Mouse (Mus musculus) stomach, embryonic 14.5 days (tissue): ENCODE data around the gene Ttl. TPM values are rescaled to one million over a fixed set of nuclear protein-coding genes. Genes with fewer than 3 reads are reported as not detected.

Experiments used
- ATAC-seq: fragments of 200-750 bp; cut with Nextera tagmentation; 2 replicates; pipeline ENCODE4 v1.8.0; 2017; ENCODE audit warnings: low read depth, moderate TSS enrichment; ENCODE audit not compliant: insufficient number of reproducible peaks, insufficient read depth, low FRiP score
- H3K27ac ChIP-seq: fragments of 300-500 bp; sonication (generic); 2 replicates; pipeline ENCODE4 v1.5.1; 2014; ENCODE audit warnings: mild to moderate bottlenecking, low read length, moderate library complexity, mixed read lengths
- H3K27me3 ChIP-seq: fragments of 300-500 bp; sonication (generic); 2 replicates; pipeline ENCODE4 v1.6.1; 2014; ENCODE audit warnings: low read length, control low read depth, mixed read lengths; ENCODE audit not compliant: control insufficient read depth, insufficient read depth
- H3K36me3 ChIP-seq: fragments of 300-500 bp; sonication (generic); 2 replicates; pipeline ENCODE4 v1.6.1; 2014; ENCODE audit warnings: mild to moderate bottlenecking, control low read depth, low read length, moderate library complexity, mixed read lengths; ENCODE audit not compliant: control insufficient read depth, insufficient read depth
- H3K4me1 ChIP-seq: fragments of 300-500 bp; sonication (generic); 2 replicates; pipeline ENCODE4 v1.6.1; 2014; ENCODE audit warnings: low read length, control low read depth, mixed read lengths; ENCODE audit not compliant: control insufficient read depth, insufficient read depth
- H3K4me2 ChIP-seq: fragments of 300-500 bp; sonication (generic); replicated peaks from 2 replicates; pipeline ENCODE4 v1.6.1; 2014; ENCODE audit warnings: low read depth, low read length, control low read depth
- H3K4me3 ChIP-seq: fragments of 300-500 bp; sonication (generic); 2 replicates; pipeline ENCODE4 v1.5.1; 2014; ENCODE audit warnings: low read depth, low read length, control low read depth
- H3K9ac ChIP-seq: fragments of 300-500 bp; sonication (generic); replicated peaks from 2 replicates; pipeline ENCODE4 v1.6.1; 2014; ENCODE audit warnings: low read depth, mild to moderate bottlenecking, control low read depth, low read length, moderate library complexity, mixed read lengths
- H3K9me3 ChIP-seq: fragments of 300-500 bp; sonication (generic); 2 replicates; pipeline ENCODE4 v1.6.1; 2016; ENCODE audit warnings: low read depth, low read length, control low read depth; ENCODE audit not compliant: control insufficient read depth
- WGBS: fragments of 180-500 bp; shearing (Covaris S2); extraction: QIAGEN DNeasy Blood & Tissue Kit; methylation state at CpG from one replicate; pipeline ENCODE4 v1.1.7; 2014; 5-methylcytosine and 5-hydroxymethylcytosine counted together
- polyA plus RNA-seq: library from polyadenylated mRNA; unstranded; fragments of >200 nt; fragmentation: Nextera tagmentation; extraction: Ambion mirVana; gene quantifications from 2 replicates; pipeline ENCODE4 v1.2.1, GENCODE M21; 2014

The Ttl gene
- 22.2 and 24.8 TPM in 2 replicates for polyA plus RNA-seq

DNA sequence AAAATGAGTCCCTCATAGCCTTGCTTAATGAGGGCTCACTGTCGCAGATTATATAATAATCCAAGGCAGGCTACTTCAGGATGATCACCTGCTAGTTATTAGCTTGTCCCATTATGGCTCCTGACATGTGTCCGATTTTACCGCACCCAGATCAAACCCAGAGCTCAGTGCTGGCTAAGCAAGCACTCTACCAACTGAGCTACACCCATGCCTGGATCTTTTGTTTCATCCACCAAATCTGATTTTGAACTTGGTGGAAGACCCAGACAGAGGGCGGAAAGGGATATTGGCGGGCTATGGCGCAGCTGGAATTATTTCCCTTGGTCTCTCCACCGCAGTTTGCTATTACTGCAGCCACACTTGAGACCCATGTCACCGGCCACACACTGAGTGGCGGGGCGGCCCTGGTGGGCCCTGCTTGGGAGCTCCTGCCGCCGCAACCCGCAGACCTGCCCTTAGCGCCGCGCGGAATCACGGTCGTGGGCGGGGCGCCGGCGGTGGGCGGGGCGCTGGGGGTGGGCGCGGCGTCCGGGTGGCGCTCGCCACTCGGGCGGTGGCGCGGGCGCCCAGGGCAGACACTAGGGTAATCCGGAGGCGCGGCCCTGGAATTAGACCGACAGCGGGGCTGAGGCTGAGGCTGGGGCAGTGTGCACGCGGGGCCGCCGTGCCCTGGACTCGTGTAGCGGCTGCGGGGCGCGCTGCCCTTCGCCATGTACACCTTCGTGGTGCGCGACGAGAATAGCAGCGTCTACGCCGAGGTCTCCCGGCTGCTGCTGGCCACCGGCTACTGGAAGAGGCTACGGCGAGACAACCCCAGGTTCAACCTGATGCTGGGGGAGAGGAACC is at the start of gene Ttl:
TSS of gene Ttl (plus strand) at position 506 of the 846 bp plus-strand sequence.
- Histone ChIP-seq H3K36me3 (no peaks in the 10 kb centered on the region; the same call in none of the 2 replicates), H3K4me2 (peak within 1 kb of the TSS; percentile 68), H3K27me3 (no peaks in the 10 kb centered on the region), H3K27ac (peak within 1 kb of the TSS; percentile 56; the same call in 1 of the 2 replicates), H3K9me3 (no peaks in the 10 kb centered on the region), H3K4me1 (peaks cover 12% of the 10 kb centered on the region), H3K9ac (peak within 1 kb of the TSS; percentile 66), H3K4me3 (peak within 1 kb of the TSS; percentile 80)
- 3% methylated on average over 62 of the region's 62 CpGs for WGBS
- peak; percentile 88 for ATAC-seq

DNA sequence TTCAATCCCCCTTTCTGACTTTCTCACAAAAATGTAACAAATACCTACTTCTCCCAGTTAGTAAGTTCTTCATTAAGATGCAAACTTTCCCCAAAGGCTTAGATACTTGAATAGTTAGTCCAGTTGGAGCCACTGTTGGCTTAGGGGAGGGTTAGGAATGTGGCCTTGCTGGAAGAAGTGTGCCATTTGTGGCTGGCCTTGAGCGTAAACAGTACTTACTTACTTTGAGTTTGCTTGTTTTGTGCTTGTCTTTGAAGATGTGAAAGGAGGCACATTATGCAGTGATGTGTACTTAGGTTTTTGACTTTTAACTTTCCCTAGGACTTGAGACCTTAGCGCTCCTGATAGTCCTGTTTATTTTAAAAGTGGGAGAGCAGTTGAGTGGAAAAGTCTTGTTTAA is 45.6 kb upstream of the Ttl start:
- Histone ChIP-seq H3K4me2 (no peak overlapping the region), H3K9me3 (no peaks in the 10 kb centered on the region), H3K27ac (no peak overlapping the region), H3K4me1 (no peaks in the 10 kb centered on the region), H3K9ac (no peak overlapping the region), H3K27me3 (no peaks in the 10 kb centered on the region), H3K4me3 (no peak overlapping the region), H3K36me3 (0 out of 2 replicates have a peak, but pooled peaks cover 3% of the 10 kb centered on the region)
- no peak for ATAC-seq
- WGBS: 39% methylated on average over 2 of the region's 2 CpGs

DNA sequence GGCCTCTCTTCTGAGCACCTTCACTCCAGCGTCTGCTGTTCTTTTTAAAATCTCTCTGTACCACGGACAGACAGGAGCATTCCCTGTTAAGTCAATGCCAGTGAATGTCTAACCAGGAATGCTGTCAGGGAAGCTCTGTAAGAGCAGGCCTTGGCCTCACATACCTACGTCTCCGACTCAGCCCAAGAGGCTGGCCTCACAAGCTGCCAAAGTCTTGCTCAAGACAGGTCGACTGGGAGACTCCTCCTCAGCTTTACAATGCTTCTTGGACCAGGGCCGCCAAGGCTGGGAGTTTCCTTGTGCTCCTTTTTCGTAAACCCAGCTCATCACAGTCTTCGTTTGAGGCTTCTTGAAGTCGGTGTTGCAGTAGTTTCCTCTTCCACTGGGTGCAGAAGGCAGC is 40.9 kb upstream of the Ttl start:
- Histone ChIP-seq H3K9me3 (no peaks in the 10 kb centered on the region), H3K27me3 (no peaks in the 10 kb centered on the region), H3K27ac (no peak overlapping the region), H3K4me2 (no peak overlapping the region), H3K9ac (no peak overlapping the region), H3K36me3 (no peaks in the 10 kb centered on the region), H3K4me3 (no peak overlapping the region), H3K4me1 (no peaks in the 10 kb centered on the region)
- 69% methylated on average over 9 of the region's 9 CpGs for WGBS
- no peak for ATAC-seq

DNA sequence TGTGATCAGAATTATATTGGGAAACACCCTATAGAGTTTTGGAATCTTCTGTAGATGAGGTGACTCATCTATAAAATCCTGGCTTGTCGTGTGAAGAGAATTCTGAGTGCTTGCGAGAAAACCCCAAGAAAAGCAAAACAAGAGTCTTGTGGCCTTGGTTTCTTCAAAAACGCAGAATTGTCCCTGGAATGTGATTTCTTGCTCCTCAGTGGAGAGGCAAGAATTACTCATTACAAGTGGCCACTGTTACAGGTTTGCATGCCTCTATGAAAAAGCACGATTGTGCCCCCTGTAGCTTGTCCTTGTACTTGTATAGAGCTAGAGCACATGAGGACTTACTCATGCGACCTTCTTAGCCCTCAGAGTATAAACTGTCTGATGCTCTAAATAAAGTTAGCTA is 30.4 kb upstream of the Ttl start:
- no peak overlapping the region for H3K4me3 ChIP-seq
- no peak for ATAC-seq
- 81% methylated on average over 5 of the region's 5 CpGs for WGBS

DNA sequence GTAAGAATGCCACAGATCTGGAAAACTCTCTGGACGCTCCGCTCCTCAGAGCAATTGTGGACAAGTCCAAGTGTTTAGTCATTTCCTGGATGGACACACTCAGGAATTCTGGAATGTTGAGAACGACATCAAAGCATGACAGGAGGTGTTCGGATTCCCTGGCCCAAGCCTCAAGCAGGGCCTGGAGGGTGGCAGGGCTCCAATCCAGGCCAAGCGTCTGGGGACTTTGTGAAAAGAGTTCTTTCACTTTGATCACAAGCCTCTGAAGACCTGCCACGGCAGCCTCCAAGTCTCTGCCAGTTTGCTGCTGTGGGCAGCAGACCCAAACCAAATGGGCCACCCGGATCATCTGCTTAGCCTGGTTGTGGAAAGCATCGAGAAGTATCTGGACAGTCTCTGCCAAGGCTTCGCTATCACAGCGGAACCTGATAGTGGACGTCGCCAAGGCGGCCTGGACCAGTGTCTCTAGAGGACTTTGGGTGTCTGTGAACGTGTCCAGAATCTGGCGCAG is 27.3 kb upstream of the Ttl start:
- WGBS: 31% methylated on average over 15 of the region's 15 CpGs
- H3K9me3 ChIP-seq: no peaks in the 10 kb centered on the region
- no peak overlapping the region for H3K9ac ChIP-seq
- ATAC-seq: no peak
- H3K27ac ChIP-seq: no peak overlapping the region
- H3K4me1 ChIP-seq: no peaks in the 10 kb centered on the region
- peak overlapping the region; percentile 86 for H3K4me2 ChIP-seq
- peak overlapping the region; percentile 38 for H3K4me3 ChIP-seq
- peaks cover 13% of the 10 kb centered on the region for H3K27me3 ChIP-seq
- H3K36me3 ChIP-seq: no peaks in the 10 kb centered on the region

More for the DNA sequence above, 30.4 kb upstream of the Ttl start:
- H3K36me3 ChIP-seq: no peaks in the 10 kb centered on the region
- no peaks in the 10 kb centered on the region for H3K4me1 ChIP-seq
- H3K9me3 ChIP-seq: no peaks in the 10 kb centered on the region
- H3K4me2 ChIP-seq: no peak overlapping the region
- no peak overlapping the region for H3K27ac ChIP-seq
- no peak overlapping the region for H3K9ac ChIP-seq
- peaks cover 13% of the 10 kb centered on the region for H3K27me3 ChIP-seq

DNA sequence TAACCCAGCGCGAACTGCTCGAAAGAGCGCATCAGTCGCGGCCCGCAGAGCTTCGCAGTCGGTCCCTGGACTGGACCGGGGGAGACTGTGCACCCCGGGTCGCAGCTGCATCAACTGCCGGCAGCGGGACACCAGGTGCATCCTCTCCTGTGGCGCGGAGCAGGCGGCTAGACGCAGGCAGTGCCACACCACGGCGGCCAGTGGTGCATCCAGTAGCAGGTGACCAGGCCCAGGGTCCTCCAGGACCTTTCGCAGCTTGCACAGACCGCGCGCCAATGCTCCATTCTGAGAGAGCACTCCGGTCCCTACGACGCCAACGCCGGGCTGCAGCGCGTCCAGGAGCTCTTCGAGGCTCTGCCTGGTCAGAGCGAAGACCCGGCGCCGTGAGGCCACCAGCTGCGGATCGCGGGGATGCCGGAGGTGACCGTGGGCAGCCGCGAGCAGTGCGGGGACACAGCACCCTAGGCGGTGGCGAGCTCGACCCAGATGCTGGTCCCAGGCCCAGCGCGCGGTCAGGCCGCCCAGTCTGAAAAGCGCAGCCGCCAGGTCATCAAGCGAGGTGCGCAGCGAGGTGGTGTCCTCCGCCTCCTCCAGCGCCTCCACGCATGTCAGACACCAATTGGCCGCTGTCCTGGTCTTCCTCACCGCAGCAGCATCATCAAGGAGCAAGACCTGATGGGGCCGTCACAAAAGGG is 26.7 kb upstream of the Ttl start:
- peaks cover 13% of the 10 kb centered on the region for H3K27me3 ChIP-seq
- WGBS: 4% methylated on average over 61 of the region's 62 CpGs
- no peaks in the 10 kb centered on the region for H3K4me1 ChIP-seq
- H3K4me3 ChIP-seq: peak overlapping the region; percentile 38
- 0 out of 2 replicates have a peak, but pooled peaks have one; percentile 28 for ATAC-seq
- H3K27ac ChIP-seq: no peak overlapping the region
- H3K4me2 ChIP-seq: peak overlapping the region; percentile 86
- H3K36me3 ChIP-seq: no peaks in the 10 kb centered on the region
- no peaks in the 10 kb centered on the region for H3K9me3 ChIP-seq
- peak overlapping the region; percentile 4; the same call in 1 of the 2 replicates for H3K9ac ChIP-seq

DNA sequence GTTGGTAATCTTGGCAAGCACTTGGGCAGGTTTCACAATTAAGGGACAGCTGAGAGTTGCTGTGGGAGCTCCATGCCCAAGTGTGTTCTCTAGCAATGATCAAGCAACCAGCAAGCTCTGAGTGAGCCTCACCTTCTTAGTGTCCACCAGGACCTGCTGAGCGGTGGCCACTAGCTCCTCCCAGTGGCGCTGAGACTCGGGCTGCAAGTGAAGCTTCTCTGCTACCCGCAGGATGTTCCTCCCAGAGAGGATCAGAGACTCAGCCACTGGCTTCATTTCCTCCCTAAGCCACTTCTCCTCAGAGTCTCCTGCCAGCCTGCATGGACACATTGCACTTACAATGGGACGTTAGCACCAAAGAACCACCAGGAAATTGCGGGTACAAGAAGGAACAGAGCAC is 25.2 kb upstream of the Ttl start:
- Histone ChIP-seq H3K36me3 (no peaks in the 10 kb centered on the region), H3K4me1 (no peaks in the 10 kb centered on the region), H3K27me3 (peaks cover 13% of the 10 kb centered on the region), H3K9me3 (no peaks in the 10 kb centered on the region), H3K4me2 (no peak overlapping the region), H3K4me3 (no peak overlapping the region), H3K27ac (no peak overlapping the region), H3K9ac (no peak overlapping the region)
- ATAC-seq: no peak
- WGBS: 35% methylated on average over 6 of the region's 6 CpGs

DNA sequence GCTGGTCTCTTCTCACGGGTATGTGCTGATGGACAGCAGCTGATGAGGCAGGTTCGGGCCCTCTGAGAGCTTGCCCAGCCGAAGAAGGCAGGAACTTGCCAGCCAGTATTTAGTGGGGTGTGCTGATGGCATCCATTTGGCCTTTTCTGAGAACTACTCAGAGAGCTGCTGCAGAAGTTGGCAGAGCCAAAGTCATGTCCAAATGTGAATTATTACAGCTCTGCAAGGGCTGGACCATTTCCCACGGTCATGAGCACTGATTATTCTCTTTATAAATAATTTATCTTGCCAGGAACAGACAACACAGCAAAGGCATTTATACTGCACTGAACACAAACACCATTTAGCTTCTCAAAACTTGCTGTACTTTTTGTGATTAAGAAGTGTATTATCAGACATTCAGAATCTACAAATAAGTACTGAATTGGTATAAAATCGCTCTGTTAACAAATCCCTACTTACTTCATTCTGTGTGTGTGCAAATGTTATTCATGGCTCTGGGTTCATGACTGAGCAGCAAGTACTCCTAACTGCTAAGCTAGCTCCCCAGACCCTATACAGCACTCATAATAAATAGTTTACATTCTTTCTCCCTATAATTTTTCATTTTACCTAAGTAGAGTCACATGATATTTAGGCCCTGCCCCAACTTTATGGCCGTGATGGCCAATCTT is 19.4 kb upstream of the Ttl start:
- Histone ChIP-seq H3K27me3 (no peaks in the 10 kb centered on the region), H3K4me3 (no peak overlapping the region), H3K36me3 (no peaks in the 10 kb centered on the region), H3K9ac (no peak overlapping the region), H3K27ac (peak overlapping the region; percentile 63; the same call in 1 of the 2 replicates), H3K4me1 (no peaks in the 10 kb centered on the region), H3K9me3 (no peaks in the 10 kb centered on the region), H3K4me2 (no peak overlapping the region)
- ATAC-seq: peak; percentile 23; the same call in 1 of the 2 replicates
- 37% methylated on average over 6 of the region's 6 CpGs for WGBS
